Mouse (Mus musculus): ENCODE data around the gene Aurkaip1.
"Not testable (repeated sequence)": the region's sequence is repeated elsewhere in the genome, so short reads cannot be mapped to it uniquely, and the experiment has no call there.

Aurkaip1 gene

GRCm38 (mm10) chr4:155831205-155831766, at the start of gene Aurkaip1:
Gene Aurkaip1 (plus strand): TSS chr4:155831272.
- DNase-seq (ENCODE audit: low spot score) = peak; percentile 96

GRCm38 (mm10) chr4:155783486-155784080, 47.5 kb upstream of the Aurkaip1 start:
- DNase-seq (ENCODE audit: low spot score) = no peak

- peak; percentile 73 for DNase-seq (ENCODE audit: low spot score)
These were observed 46.9 kb upstream of the Aurkaip1 start for GRCm38 (mm10) chr4:155784081-155784701.

- DNase-seq (ENCODE audit: low spot score) = no peak
These were observed 45.8 kb upstream of the Aurkaip1 start for GRCm38 (mm10) chr4:155785246-155785645.

GRCm38 (mm10) chr4:155785819-155786218, 45.3 kb upstream of the Aurkaip1 start, which contains the start of gene Tmem88b:
Gene Tmem88b (minus strand): TSS chr4:155785874.
- DNase-seq (ENCODE audit: low spot score) = no peak

- DNase-seq (ENCODE audit: low spot score) = no peak
These were observed 42.8 kb upstream of the Aurkaip1 start for GRCm38 (mm10) chr4:155788300-155788699.

- DNase-seq (ENCODE audit: low spot score) = not testable (repeated sequence)
These were observed 42.2 kb upstream of the Aurkaip1 start for GRCm38 (mm10) chr4:155788833-155789232.

- DNase-seq (ENCODE audit: low spot score) = no peak
These were observed 41.0 kb upstream of the Aurkaip1 start, which contains the start of gene Ankrd65 for GRCm38 (mm10) chr4:155790021-155790489. Gene Ankrd65 (plus strand): TSS chr4:155790439.

- no peak for DNase-seq (ENCODE audit: low spot score)
These were observed 40.4 kb upstream of the Aurkaip1 start for GRCm38 (mm10) chr4:155790650-155791161.

- DNase-seq (ENCODE audit: low spot score) = no peak
These were observed 39.7 kb upstream of the Aurkaip1 start for GRCm38 (mm10) chr4:155791240-155791933.

GRCm38 (mm10) chr4:155793730-155794129, 37.3 kb upstream of the Aurkaip1 start:
- no peak for DNase-seq (ENCODE audit: low spot score)

- DNase-seq (ENCODE audit: low spot score) = no peak
These were observed 29.0 kb upstream of the Aurkaip1 start for GRCm38 (mm10) chr4:155802075-155802474.

- no peak for DNase-seq (ENCODE audit: low spot score)
These were observed 28.2 kb upstream of the Aurkaip1 start, which contains the start of gene Mrpl20 for GRCm38 (mm10) chr4:155802741-155803339. Gene Mrpl20 (plus strand): TSS chr4:155802878.

GRCm38 (mm10) chr4:155803340-155804041, 27.6 kb upstream of the Aurkaip1 start:
- DNase-seq (ENCODE audit: low spot score) = peak; percentile 96

GRCm38 (mm10) chr4:155807841-155808240, 23.2 kb upstream of the Aurkaip1 start:
- DNase-seq (ENCODE audit: low spot score) = no peak

GRCm38 (mm10) chr4:155811929-155812664, 19.0 kb upstream of the Aurkaip1 start, which contains the start of gene Ccnl2:
Gene Ccnl2 (plus strand): TSS chr4:155812489.
- DNase-seq (ENCODE audit: low spot score) = peak; percentile 94

GRCm38 (mm10) chr4:155812665-155813181, 18.3 kb upstream of the Aurkaip1 start:
- no peak for DNase-seq (ENCODE audit: low spot score)

GRCm38 (mm10) chr4:155817533-155817932, 13.5 kb upstream of the Aurkaip1 start:
- DNase-seq (ENCODE audit: low spot score) = no peak

- no peak for DNase-seq (ENCODE audit: low spot score)
These were observed 10.0 kb upstream of the Aurkaip1 start for GRCm38 (mm10) chr4:155821025-155821424.

- no peak for DNase-seq (ENCODE audit: low spot score)
These were observed 7.6 kb upstream of the Aurkaip1 start for GRCm38 (mm10) chr4:155823443-155823842.
